Mouse (Mus musculus) spleen, postnatal 36 days (tissue): ENCODE data around the gene Tmem88.

Experiments used
- DNase-seq, 2 experiments: peaks; one replicate each; pipeline ENCODE4 v3.0.0; 2022; ENCODE audit warnings: low spot score in 2 of 2, mixed read lengths in 1 of 2

Gene Tmem88

GRCm38 (mm10) chr11:69398059-69398458 lies at the start of gene Tmem88:
Gene Tmem88, minus strand, starts transcription at chr11:69398234.
- no peak for DNase-seq

GRCm38 (mm10) chr11:69447299-69447698 lies 49.3 kb upstream of the Tmem88 start:
- DNase-seq = no peak

GRCm38 (mm10) chr11:69443328-69443727 lies 45.3 kb upstream of the Tmem88 start:
- DNase-seq = no peak

GRCm38 (mm10) chr11:69437291-69437690 lies 39.3 kb upstream of the Tmem88 start:
- DNase-seq = no peak

GRCm38 (mm10) chr11:69433189-69433588 lies 35.2 kb upstream of the Tmem88 start:
- DNase-seq = no peak

GRCm38 (mm10) chr11:69432640-69432982 lies 34.6 kb upstream of the Tmem88 start:
- DNase-seq = no peak

GRCm38 (mm10) chr11:69431829-69432639 lies 34.0 kb upstream of the Tmem88 start:
- DNase-seq = peak; percentile 72 to 80

- no peak for DNase-seq
Measured at GRCm38 (mm10) chr11:69430631-69431030, 32.6 kb upstream of the Tmem88 start.

- no peak for DNase-seq
Measured at GRCm38 (mm10) chr11:69429313-69429712, 31.3 kb upstream of the Tmem88 start.

GRCm38 (mm10) chr11:69428751-69429150 lies 30.7 kb upstream of the Tmem88 start:
- DNase-seq = peak in 1 of 2 experiments; percentile 54

- no peak for DNase-seq
Measured at GRCm38 (mm10) chr11:69426246-69426645, 28.2 kb upstream of the Tmem88 start.

- DNase-seq = no peak
Measured at GRCm38 (mm10) chr11:69423885-69424284, 25.9 kb upstream of the Tmem88 start.

- DNase-seq = no peak
Measured at GRCm38 (mm10) chr11:69422842-69423241, 24.8 kb upstream of the Tmem88 start.

- no peak for DNase-seq
Measured at GRCm38 (mm10) chr11:69421131-69421977, 23.3 kb upstream of the Tmem88 start.

- DNase-seq = no peak
Measured at GRCm38 (mm10) chr11:69420554-69421000, 22.5 kb upstream of the Tmem88 start.

- DNase-seq = peak in 1 of 2 experiments; percentile 49
Measured at GRCm38 (mm10) chr11:69419813-69420553, 21.9 kb upstream of the Tmem88 start.

GRCm38 (mm10) chr11:69419443-69419812 lies 21.4 kb upstream of the Tmem88 start:
- DNase-seq = no peak

GRCm38 (mm10) chr11:69418481-69419442 lies 20.7 kb upstream of the Tmem88 start:
- peak; percentile 75 to 76 for DNase-seq

- peak in 1 of 2 experiments; percentile 71 for DNase-seq
Measured at GRCm38 (mm10) chr11:69417449-69418384, 19.7 kb upstream of the Tmem88 start.
